Mouse (Mus musculus): ENCODE data around the gene Gm20431.

DNA sequence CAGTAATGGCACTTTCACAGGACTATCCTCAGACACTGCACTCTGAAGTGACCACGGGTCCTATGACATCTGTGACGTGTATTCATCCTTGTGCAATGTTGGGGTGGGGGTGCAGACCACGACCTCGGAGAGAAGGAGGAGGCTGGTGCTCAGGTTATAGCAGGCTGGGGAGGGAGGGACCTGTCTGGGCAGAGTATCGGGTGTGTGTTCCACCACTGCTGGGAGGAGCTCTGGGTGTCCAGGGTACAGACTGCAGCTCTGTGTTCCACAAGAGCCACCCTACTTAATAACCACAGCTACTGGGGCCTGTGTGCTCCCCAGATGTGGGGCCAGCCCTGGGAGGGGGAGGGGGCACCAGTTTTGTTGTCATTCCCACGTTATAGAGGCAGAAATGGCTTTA, 48.7 kb upstream of the Gm20431 start:
- TF ChIP-seq CTCF (IDR thresholded peaks at IDR 0.05; ENCODE audit: borderline replicate concordance, insufficient read depth, low read depth, low read length) (no peak), POLR2A (IDR thresholded peaks at IDR 0.05; ENCODE audit: borderline replicate concordance, insufficient read depth, low read length) (no peak)

All from cerebellum, adult 2 months (tissue).